Mouse (Mus musculus): ENCODE data around the gene Trip4.
A peak's percentile ranks its signal among the peaks of the same experiment; 100 is the strongest.

The Trip4 gene

DNA sequence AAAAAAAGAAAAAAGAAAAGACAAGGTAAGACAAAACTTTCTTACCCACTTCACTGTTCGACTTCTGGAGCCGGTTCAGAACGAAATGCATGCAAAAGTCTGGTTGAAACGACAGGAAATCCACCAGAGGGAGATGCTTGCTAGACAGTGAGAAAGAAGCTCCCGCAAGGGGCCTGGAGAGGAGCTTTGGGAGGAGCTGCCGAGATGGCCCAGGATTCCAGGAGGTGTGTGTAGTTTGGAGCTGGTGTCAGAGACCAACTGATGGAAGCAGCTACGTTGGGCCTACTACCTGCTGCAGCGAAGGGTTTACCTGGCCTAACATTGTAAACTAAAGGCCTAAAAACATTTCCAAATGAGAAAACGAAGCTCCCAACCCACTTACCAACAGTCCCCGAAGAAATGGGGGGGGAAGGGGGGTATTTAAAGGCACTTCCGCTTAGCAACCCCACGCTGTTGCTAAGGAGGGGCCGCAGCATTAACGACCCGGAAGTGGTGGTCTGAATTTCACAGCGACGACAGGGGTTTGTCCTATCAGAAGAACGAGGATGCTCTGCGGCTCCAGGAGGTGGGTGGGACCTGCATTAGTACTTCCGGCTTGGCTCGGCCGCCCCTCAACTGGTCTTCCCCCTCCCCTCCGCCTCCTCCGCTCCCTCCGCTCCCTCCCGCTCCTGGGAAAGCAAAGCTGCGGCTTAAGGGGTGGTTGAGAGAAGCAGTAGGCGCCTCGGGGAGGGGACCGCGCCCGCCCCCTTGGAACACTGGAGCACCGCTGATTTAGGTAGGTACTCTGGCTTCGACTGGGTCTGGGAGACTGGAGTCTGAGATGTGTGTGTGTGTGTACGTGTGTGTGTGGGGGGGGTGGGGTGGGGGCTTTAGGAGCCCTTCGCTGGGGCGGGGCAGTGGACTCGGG lies at the start of gene Trip4, which contains the start of gene Csnk1g1:
TSS of gene Trip4 (minus strand) at position 401 of the 907 bp plus-strand sequence.
TSS of gene Csnk1g1 (plus strand) at position 531 of the 907 bp plus-strand sequence.
- DNase-seq (ENCODE audit: low spot score in 2 of 2) = peak; percentile 94 to 96

DNA sequence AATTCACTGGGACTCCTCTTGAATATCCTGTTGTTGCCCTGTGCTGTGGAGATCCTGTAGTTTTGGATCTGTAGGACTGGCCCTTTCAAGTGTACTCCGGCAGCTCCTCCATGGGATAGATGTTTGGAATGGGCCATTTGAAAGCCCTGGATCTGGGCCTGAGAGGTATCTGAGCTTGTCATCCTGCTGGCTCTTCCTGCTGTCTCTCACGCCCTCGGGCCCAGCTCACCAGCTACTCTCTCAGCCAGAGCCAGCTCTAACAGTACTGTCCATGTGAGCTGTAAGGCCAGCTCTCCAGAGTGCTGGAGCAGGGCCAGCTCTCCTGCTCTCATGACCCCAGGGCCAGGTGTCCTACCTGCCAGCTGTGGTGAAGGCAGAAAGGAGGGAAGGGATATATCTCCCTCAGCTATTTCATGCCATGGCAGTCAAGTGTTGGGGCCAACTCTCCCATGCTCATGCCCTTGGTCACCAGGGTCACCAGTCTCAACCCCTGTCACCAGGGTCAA lies 42.5 kb upstream of the Trip4 start:
- no peak for DNase-seq (ENCODE audit: low spot score in 2 of 2)

- DNase-seq (ENCODE audit: low spot score in 2 of 2) = no peak
Measured at GRCm38 (mm10) chr9:65937566-65937965, 29.0 kb upstream of the Trip4 start.

DNA sequence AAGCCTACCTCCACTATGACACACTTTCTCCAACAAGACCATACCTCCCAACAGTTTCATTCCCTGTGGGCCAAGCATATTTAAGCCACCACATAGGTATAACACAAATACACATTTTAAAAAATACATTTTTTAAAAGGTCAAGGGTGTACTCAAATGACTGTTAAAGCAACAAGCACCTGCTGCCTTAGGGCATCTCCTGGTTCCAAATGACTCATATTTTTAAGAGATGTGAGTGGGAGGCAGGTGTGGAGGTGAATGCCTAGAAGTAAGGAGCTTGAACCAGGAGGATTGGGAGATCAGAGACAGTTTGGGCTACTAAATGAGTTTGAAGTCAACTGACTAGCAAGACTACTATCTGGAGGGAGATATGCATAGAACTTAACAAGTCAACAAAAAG lies 21.2 kb upstream of the Trip4 start:
- DNase-seq (ENCODE audit: low spot score in 2 of 2) = no peak

GRCm38 (mm10) chr9:65928456-65928855 lies 19.9 kb upstream of the Trip4 start:
- DNase-seq (ENCODE audit: low spot score in 2 of 2) = no peak

DNA sequence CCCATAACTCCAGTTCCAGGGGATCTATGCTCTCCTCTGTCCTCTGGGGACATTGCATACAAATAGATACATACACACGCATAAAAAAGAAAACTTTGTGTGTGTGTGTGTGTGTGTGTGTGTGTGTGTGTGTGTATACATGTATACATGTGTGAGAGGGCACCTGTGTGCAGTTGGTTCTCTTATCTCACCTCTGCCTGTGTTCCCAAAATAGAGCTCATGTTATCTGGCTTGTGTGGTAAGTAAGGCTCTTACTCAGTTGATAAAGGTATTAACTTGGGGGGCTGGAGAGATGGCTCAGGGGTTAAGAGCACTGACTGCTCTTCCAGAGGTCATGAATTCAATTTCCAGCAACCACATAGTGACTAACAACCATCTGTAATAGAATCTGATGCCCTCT lies 8.4 kb upstream of the Trip4 start:
- no peak for DNase-seq (ENCODE audit: low spot score in 2 of 2)

DNA sequence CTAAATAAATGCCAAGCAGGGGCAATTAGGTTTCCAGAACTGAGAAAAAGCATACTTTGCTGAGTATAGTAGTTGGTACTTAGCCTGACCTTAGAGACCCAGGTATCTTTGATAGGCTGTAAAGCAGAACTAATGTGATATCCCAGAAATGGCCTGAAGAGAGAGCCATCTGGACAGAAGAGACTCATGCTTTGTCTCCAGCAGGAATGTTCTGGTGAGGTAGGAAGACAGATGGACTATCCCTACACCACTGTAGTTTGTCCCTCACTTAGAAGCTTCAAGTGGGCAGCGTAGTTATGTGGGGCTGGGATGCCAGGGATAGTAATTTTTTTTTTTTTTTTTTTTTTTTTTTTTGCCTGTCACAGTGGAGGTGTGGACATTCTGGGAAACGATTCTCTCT lies 5.4 kb upstream of the Trip4 start:
- peak in 1 of 2 experiments; percentile 24 for DNase-seq (ENCODE audit: low spot score in 2 of 2)

- DNase-seq (ENCODE audit: low spot score in 2 of 2) = no peak
Measured at GRCm38 (mm10) chr9:65909837-65910236, 1.2 kb upstream of the Trip4 start.

DNA sequence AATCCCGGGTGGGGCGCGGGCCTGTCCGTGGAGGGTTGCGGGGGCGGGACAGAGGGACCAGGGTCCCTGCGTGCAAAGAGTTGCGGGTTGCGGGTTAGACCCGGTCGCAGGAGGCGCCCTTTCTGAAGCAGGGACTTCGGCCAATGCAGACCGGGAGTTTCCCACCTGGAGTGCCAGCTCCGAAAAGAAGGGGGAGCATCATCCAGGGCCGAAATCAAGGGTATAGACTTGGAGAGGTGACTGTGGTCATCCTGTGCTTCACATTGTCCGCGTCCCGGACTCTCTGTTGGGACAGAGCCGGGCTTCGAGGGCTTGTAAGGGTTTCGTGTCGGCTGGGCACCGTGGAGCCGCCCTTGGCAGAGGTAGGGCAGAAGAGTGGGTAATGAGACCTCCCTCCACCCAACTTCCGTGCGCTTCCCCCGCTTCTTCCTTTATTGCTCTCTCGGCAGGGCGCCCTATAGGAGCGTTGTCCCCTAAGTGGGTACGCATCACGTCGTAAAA lies 757 bp upstream of the Trip4 start:
- peak; percentile 41 to 52 for DNase-seq (ENCODE audit: low spot score in 2 of 2)

DNA sequence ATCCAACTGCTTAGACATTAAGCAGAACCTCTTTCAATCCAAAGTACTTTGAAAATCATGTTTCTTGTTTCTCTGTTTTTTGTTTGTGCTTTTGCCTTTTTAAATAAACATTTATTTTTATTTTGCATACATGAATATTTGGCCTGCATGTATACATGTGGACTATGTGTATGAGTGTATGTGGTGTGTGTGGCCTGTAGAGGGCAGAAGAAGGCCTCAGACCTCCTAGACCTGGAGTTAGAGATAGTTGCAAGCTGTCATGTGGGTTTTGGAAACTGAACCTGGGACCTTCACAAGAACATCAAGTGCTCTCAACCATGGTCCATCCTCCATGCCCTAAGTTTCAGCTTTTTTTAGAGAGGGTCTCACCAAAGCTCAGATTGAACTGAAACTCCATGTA lies 5.2 kb downstream of the Trip4 start:
- no peak for DNase-seq (ENCODE audit: low spot score in 2 of 2)

- no peak for DNase-seq (ENCODE audit: low spot score in 2 of 2)
Measured at GRCm38 (mm10) chr9:65902879-65903278, 5.7 kb downstream of the Trip4 start.

- DNase-seq (ENCODE audit: low spot score in 2 of 2) = no peak
Measured at GRCm38 (mm10) chr9:65896977-65897376, 11.6 kb downstream of the Trip4 start.

DNA sequence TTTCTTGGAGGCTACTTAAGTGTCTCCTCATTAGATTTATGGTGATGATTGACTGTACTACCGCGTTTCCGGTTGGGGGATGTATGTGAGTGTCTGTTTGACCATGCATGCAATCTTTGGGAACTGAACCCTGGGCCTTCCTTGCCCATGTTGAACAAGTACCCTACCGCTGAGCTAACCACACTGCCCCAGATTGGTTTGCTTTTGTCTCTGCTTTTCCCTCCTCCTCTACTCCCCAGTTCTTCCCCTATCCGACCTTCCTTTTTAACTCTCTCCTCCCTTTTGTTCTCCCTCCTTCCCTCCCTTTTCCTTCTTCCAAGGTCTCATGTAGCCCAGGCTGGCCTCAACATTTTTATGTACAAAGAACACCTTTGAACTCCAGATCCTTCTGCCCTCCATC lies 17.5 kb downstream of the Trip4 start:
- DNase-seq (ENCODE audit: low spot score in 2 of 2) = no peak

- DNase-seq (ENCODE audit: low spot score in 2 of 2) = peak; percentile 44 to 61
Measured at GRCm38 (mm10) chr9:65890143-65890628, 18.4 kb downstream of the Trip4 start, which contains the start of gene Pclaf. TSS of gene Pclaf (plus strand) at chr9:65890237.

- DNase-seq (ENCODE audit: low spot score in 2 of 2) = peak; percentile 86 to 91
Measured at GRCm38 (mm10) chr9:65884564-65885315, 23.9 kb downstream of the Trip4 start.

DNA sequence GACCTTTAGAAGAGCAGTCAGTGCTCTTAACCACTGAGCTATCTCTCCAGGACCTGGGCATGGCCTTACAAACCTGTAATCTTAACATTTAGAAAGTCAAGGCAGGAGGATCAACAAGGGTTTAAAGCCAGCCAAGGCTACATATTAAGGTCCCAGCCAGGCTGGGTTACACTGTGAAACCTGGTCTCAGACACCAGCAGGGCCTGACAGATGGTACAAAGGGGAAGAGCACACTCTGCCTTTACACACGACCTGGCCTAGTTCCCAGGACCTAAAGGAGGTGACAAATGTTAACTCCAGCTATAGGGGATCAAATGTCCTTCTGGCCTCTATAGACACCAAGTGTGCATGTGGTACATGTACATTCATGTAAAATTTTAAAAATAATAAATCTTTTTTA lies 48.9 kb downstream of the Trip4 start:
- no peak for DNase-seq (ENCODE audit: low spot score in 2 of 2)

- no peak for DNase-seq (ENCODE audit: low spot score in 2 of 2)
Measured at GRCm38 (mm10) chr9:65850203-65850602, 58.4 kb downstream of the Trip4 start.

- DNase-seq (ENCODE audit: low spot score in 2 of 2) = no peak
Measured at GRCm38 (mm10) chr9:65848154-65848553, 60.4 kb downstream of the Trip4 start.

- DNase-seq (ENCODE audit: low spot score in 2 of 2) = no peak
Measured at GRCm38 (mm10) chr9:65844421-65845165, 64.0 kb downstream of the Trip4 start.

DNA sequence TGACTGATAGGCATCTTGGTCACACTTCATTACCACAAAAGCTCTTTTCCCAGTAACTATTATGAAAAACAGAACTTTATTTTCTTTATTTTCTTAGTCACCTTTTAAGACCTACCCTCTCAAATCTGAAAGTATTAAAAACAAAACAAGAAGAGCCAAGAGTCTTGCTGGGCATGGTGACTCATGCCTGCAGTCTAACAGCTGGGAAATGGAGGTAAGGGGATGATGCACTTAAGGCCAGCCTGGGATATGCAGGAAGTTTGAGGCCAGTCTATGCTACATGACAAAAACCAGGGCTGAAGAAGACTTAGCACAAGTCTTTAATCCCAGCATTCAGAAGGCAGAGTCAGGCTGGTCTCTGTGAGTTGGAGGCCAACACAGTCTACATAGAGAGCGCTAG lies 68.8 kb downstream of the Trip4 start:
- DNase-seq (ENCODE audit: low spot score in 2 of 2) = no peak

GRCm38 (mm10) chr9:65836916-65837315 lies 71.7 kb downstream of the Trip4 start:
- no peak for DNase-seq (ENCODE audit: low spot score in 2 of 2)

All from frontal cortex, postnatal 36 days (tissue).